Mouse (Mus musculus) heart, postnatal 0 days (tissue): Measurements from ENCODE around the gene Ctf2. TPM values are rescaled to one million over a fixed set of nuclear protein-coding genes. Genes with fewer than 3 reads are reported as not detected.

Experiments used
- ATAC-seq: fragments of 200-750 bp; cut with Nextera tagmentation; 2 replicates; pipeline ENCODE4 v1.8.0; 2017; ENCODE audit warnings: low read depth, moderate number of reproducible peaks, moderate library complexity; ENCODE audit not compliant: insufficient read depth
- DNase-seq: peaks from one replicate; pipeline ENCODE4 v3.0.0-alpha.2; 2016; ENCODE audit warnings: low spot score
- H3K27ac ChIP-seq: fragments of 300-500 bp; sonication (generic); 2 replicates; pipeline ENCODE4 v1.5.1; 2014; ENCODE audit warnings: low read depth, mild to moderate bottlenecking
- H3K27me3 ChIP-seq: fragments of 300-500 bp; sonication (generic); 2 replicates; pipeline ENCODE4 v1.6.1; 2014; ENCODE audit warnings: low read length, mixed read lengths; ENCODE audit not compliant: control insufficient read depth, insufficient read depth
- H3K36me3 ChIP-seq: fragments of 300-500 bp; sonication (generic); replicated peaks from 2 replicates; pipeline ENCODE4 v1.6.1; 2014; ENCODE audit warnings: low read length, mixed read lengths; ENCODE audit not compliant: control insufficient read depth, insufficient read depth
- H3K4me1 ChIP-seq: fragments of 300-500 bp; sonication (generic); 2 replicates; pipeline ENCODE4 v1.6.1; 2014; ENCODE audit warnings: antibody characterized with exemption; ENCODE audit not compliant: control insufficient read depth, insufficient read depth
- H3K4me2 ChIP-seq: fragments of 300-500 bp; sonication (generic); 2 replicates; pipeline ENCODE4 v1.6.1; 2014; ENCODE audit warnings: low read depth, mild to moderate bottlenecking, low read length, moderate library complexity
- H3K4me3 ChIP-seq: fragments of 300-500 bp; sonication (generic); 2 replicates; pipeline ENCODE4 v1.5.1; 2014; ENCODE audit warnings: low read depth, low read length
- H3K9ac ChIP-seq: fragments of 300-500 bp; sonication (generic); replicated peaks from 2 replicates; pipeline ENCODE4 v1.6.1; 2014; ENCODE audit warnings: low read depth, low read length, mixed read lengths
- H3K9me3 ChIP-seq: fragments of 300-500 bp; sonication (generic); replicated peaks from 2 replicates; pipeline ENCODE4 v1.6.1; 2016; ENCODE audit warnings: low read length; ENCODE audit not compliant: control insufficient read depth
- CTCF ChIP-seq: IDR thresholded peaks from 2 replicates; pipeline ENCODE4 v1.5.1; 2016; ENCODE audit warnings: antibody characterized with exemption, control low read depth, low read depth
- EP300 ChIP-seq: IDR thresholded peaks from 2 replicates; pipeline ENCODE4 v1.6.1; 2016; ENCODE audit warnings: antibody characterized with exemption, low read depth
- WGBS: fragments of 180-500 bp; shearing (Covaris S2); extraction: QIAGEN DNeasy Blood & Tissue Kit; methylation state at CpG from one replicate; pipeline ENCODE4 v1.1.7; 2014; 5-methylcytosine and 5-hydroxymethylcytosine counted together
- polyA plus RNA-seq: library from polyadenylated mRNA; unstranded; fragments of >200 nt; fragmentation: Nextera tagmentation; extraction: Ambion mirVana; gene quantifications from 2 replicates; pipeline ENCODE4 v1.2.1, GENCODE M21; 2015
- total RNA-seq: library from RNA; depleted of rRNA; stranded (reverse); fragments of >200 nt; gene quantifications from 2 replicates; pipeline ENCODE4 v1.2.3, GENCODE M21; 2014; ENCODE audit warnings: low replicate concordance

Ctf2 gene
- total and polyA plus RNA-seq, 2 experiments from 2014 or later, result not detected

DNA sequence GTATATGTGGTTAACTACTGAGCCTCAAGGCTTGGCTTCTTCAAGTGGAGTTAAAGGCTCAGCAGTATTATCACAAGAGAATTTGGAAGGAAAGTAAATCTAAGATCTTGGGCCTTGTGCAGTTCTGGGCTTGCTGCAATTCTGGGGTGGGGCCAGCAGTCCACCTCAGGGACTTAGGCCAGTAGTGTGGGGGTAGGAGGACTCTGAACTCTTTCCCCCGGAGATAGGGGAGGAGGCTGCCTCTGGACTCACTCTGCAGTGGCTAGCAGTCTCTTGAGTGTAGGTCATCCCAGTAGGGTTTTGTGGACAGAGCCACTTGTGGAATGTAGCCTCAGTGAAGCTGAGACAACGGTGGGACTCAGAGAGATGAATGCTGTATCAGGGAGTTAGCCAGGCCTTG, 33.8 kb upstream of the Ctf2 start:
- no peak for DNase-seq
- Histone ChIP-seq H3K27ac (no peak overlapping the region), H3K4me2 (no peak overlapping the region), H3K36me3 (peaks cover 42% of the 10 kb centered on the region), H3K9me3 (no peaks in the 10 kb centered on the region), H3K4me3 (no peak overlapping the region), H3K9ac (no peak overlapping the region), H3K4me1 (peaks cover 12% of the 10 kb centered on the region), H3K27me3 (no peaks in the 10 kb centered on the region)
- TF ChIP-seq CTCF, result no peak
- TF ChIP-seq EP300, result no peak
- no peak for ATAC-seq
- WGBS, result 67% methylated on average over 2 of the region's 2 CpGs

DNA sequence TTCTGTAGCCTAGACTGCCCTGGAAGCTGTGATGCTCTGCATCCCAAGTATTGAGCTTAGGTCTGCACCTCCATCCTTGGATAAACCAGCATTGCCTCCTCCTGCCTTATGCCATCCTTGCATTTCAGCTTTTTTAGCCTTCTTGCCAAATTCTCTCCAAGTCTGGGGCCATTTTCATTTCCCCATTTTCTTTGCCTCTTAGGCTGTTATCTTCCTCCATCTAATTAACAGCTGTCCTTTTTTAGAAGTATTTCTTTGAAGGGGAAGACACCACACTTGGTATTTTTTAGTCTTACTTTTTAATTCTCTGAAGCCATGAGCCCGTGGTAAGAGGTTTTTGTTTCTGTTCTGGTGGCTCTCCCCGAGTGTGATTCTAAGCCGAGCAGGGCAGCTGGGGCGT, 31.7 kb upstream of the Ctf2 start:
- H3K4me1 ChIP-seq, result peaks cover 6% of the 10 kb centered on the region; the same call in 1 of the 2 replicates
- 89% methylated on average over 4 of the region's 4 CpGs for WGBS
- H3K27me3 ChIP-seq, result no peaks in the 10 kb centered on the region
- peaks cover 42% of the 10 kb centered on the region for H3K36me3 ChIP-seq
- no peak overlapping the region for H3K4me2 ChIP-seq
- no peak overlapping the region for H3K9ac ChIP-seq
- no peak overlapping the region for H3K4me3 ChIP-seq
- no peak overlapping the region for H3K27ac ChIP-seq
- no peak for DNase-seq
- no peaks in the 10 kb centered on the region for H3K9me3 ChIP-seq
- TF ChIP-seq EP300 (no peak), CTCF (no peak)
- ATAC-seq, result no peak

- TF ChIP-seq CTCF, result peak; percentile 89
- TF ChIP-seq EP300, result no peak
- Histone ChIP-seq H3K36me3 (peaks cover 48% of the 10 kb centered on the region), H3K27me3 (no peaks in the 10 kb centered on the region), H3K9ac (no peak overlapping the region), H3K4me2 (no peak overlapping the region), H3K27ac (no peak overlapping the region), H3K4me1 (peaks cover 6% of the 10 kb centered on the region; the same call in 1 of the 2 replicates), H3K9me3 (no peaks in the 10 kb centered on the region), H3K4me3 (no peak overlapping the region)
- DNase-seq (peak; percentile 65), ATAC-seq (peak; percentile 39; the same call in 1 of the 2 replicates)
- WGBS, result 18% methylated on average over 7 of the region's 7 CpGs
Measured at GRCm38 (mm10) chr7:127761026-127761425, 29.1 kb upstream of the Ctf2 start.

DNA sequence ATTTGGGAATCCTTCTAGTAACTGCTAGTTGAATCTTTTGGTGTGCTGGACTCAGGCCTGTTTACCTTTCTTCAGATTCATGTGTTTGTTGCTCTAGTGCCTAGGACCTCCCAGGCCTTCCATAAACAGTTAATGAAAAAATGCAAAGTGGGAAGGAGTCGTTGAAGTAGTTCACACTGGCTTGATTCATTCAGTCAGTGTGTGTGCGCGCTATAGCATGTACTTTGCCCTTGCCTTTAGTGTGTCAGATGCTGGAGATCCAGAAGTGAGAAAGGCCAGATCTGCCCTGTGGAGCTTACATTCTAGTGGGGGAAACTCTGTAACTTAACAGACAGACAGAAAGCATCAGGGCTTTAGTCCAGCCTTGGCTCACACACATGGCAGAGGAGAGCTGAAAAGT, 28.5 kb upstream of the Ctf2 start:
- peaks cover 6% of the 10 kb centered on the region; the same call in 1 of the 2 replicates for H3K4me1 ChIP-seq
- ATAC-seq (no peak), DNase-seq (no peak)
- H3K36me3 ChIP-seq, result peaks cover 44% of the 10 kb centered on the region
- no peak overlapping the region for H3K9ac ChIP-seq
- 73% methylated on average over 3 of the region's 3 CpGs for WGBS
- no peaks in the 10 kb centered on the region for H3K9me3 ChIP-seq
- H3K27me3 ChIP-seq, result no peaks in the 10 kb centered on the region
- H3K4me2 ChIP-seq, result no peak overlapping the region
- no peak overlapping the region for H3K4me3 ChIP-seq
- TF ChIP-seq EP300, result no peak
- TF ChIP-seq CTCF, result no peak
- no peak overlapping the region for H3K27ac ChIP-seq

GRCm38 (mm10) chr7:127759716-127760115, 27.8 kb upstream of the Ctf2 start:
- TF ChIP-seq CTCF (no peak), EP300 (no peak)
- Histone ChIP-seq H3K4me2 (no peak overlapping the region), H3K27ac (no peak overlapping the region), H3K9ac (no peak overlapping the region), H3K4me1 (peaks cover 6% of the 10 kb centered on the region; the same call in 1 of the 2 replicates), H3K36me3 (peaks cover 42% of the 10 kb centered on the region), H3K27me3 (no peaks in the 10 kb centered on the region), H3K9me3 (no peaks in the 10 kb centered on the region), H3K4me3 (no peak overlapping the region)
- WGBS, result 22% methylated on average over 6 of the region's 6 CpGs
- peak; percentile 50; the same call in 1 of the 2 replicates for ATAC-seq
- no peak for DNase-seq

GRCm38 (mm10) chr7:127753741-127754140, 21.8 kb upstream of the Ctf2 start:
- peaks cover 80% of the 10 kb centered on the region for H3K36me3 ChIP-seq

More at GRCm38 (mm10) chr7:127753741-127754140, 21.8 kb upstream of the Ctf2 start:
- no peak for TF ChIP-seq EP300
- no peak for TF ChIP-seq CTCF
- Histone ChIP-seq H3K27ac (no peak overlapping the region), H3K4me1 (no peaks in the 10 kb centered on the region), H3K9me3 (no peaks in the 10 kb centered on the region), H3K9ac (no peak overlapping the region), H3K4me3 (no peak overlapping the region), H3K4me2 (no peak overlapping the region), H3K27me3 (no peaks in the 10 kb centered on the region)
- ATAC-seq (no peak), DNase-seq (no peak)
- 90% methylated on average over 7 of the region's 7 CpGs for WGBS
